Mouse (Mus musculus): ENCODE measurements at regions not wholly inside any gene's neighbourhood (a gene's known extent, or its start where the extent isn't known, plus 50 kb on each side); places are given as distances from the start of the nearest gene placed in this dataset.
A peak's percentile ranks its signal among the peaks of the same experiment; 100 is the strongest.

DNA sequence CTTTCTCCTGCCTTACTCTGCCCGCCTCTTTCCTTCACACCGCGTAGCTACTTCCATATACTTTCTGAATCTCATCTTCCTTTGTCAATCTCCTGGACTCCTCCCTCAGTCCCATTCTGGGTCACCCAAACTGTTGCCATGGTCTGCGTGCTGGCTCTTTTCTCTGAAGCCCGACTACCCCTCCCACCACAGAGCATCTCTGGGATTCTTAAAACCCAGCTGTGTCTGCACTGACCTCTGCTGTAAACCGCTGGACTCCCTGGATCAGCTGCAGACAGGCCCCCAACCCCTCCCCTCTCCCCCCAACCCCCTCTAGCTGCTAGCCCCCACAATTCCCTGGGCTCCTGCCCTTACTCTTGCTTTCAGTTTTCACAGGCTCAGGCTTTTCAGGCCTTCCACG, 136.4 kb downstream of the Fam43a start:
- no peak for DNase-seq (ENCODE audit: low read depth, low spot score)

DNA sequence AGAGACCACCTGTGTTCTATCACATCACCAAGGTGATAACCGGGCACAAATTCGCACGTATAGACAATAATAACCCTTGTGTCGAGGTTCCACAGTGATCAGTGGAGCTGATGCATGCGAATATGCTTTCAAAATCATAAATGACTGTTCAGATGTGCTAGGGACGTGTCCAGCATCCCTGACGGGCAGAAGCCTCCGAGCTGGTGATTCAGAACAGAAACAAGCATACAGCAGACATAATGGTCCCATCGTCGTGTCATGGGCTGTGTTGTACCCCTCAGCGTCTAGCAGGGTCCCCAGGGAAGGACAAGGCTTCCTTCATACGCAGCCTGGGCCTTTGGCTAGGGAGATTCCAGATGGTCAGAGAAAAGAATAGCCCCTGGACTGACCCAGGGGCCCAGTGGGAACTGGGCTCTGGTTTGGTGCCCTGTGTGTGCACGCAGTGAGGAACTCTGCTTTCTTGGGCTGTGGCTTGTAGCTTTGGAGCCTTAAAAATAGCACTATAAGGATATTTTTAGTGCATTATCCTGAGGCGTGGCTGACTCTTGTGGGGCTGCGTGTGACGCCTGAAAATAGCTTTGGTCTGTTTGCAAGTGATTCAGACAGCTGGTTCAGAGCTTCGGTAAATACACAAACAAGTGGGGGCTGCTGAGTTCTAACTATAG, 137.3 kb downstream of the Fam43a start:
- DNase-seq (ENCODE audit: low read depth, low spot score): peak; percentile 77

DNA sequence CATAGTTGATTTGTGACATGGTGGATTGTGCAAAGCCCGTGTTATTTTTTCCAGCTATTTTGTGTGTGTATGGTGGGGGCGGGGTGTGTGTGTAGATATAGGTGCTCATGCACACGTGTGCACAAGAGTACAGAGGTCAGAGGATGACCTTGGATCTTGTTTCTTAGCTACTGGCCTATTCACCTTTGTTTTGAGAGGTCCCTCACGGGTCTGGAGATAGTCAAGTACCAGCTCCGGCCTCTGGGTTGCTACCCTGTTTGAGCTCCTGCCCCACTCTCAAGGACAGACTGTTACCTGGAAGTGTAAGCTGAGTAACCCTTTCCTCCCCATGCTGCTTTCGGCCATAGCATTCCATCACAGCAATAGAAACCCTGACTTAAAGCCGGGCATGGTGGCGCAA, 138.0 kb downstream of the Fam43a start:
- DNase-seq (ENCODE audit: low read depth, low spot score): no peak

DNA sequence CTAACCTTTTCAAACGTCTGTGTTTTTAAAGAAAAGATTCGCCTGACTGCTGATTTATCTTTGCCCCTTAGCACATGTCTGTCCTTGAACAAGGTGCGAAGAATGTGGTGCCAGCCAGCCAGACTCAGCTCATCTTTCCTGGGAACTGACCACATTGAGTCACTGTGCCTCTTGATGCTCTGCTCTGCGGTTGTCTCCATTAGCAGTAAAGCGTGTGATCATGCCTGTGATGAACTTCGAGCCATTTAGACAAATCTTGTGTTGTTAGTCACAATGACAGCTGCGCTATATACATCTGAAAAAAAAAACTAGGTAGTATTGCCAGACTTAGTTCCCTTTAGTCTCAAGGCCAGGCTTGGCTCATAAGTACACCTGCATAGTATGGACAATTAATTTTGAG, 140.1 kb downstream of the Fam43a start:
- DNase-seq (ENCODE audit: low read depth, low spot score): no peak

DNA sequence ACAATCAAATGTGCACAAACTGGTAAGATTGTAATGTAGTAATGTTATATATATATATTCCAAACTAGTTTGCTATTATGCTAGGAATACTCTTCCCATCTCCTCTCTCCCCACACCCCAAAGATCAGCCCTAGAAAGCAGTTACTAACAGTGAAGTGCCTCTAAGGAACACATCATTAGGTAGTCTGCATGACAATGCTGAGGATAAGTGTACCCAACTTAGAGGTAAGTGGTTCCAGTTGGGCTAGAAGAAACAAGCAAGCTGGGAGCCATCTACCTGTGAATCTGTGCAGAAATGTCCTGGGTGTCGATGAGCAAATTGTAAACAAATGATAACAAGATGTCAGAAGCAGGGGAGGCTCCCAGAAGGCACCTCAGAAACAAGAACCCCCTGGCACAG, 141.7 kb downstream of the Fam43a start:
- no peak for DNase-seq (ENCODE audit: low read depth, low spot score)

DNA sequence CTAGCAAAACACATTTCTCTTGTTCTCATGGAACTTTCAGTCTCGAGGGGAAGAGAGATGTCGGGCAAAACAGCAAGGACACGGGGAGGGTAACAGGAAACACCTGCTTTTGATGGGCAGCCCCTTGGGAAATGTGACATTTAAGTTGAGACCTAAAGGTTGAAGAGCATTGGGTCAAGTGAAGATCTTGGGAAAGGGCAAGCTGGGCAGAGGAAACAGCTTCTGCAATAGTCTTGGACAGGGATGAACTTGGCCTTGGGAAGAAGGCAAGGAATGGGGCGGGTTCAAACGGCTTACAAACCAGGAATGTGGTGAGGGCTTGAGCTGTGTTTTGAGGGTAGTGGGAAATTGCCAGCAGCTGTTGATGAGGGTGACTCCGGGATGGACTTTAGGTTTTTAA, 143.0 kb downstream of the Fam43a start:
- no peak for DNase-seq (ENCODE audit: low read depth, low spot score)

DNA sequence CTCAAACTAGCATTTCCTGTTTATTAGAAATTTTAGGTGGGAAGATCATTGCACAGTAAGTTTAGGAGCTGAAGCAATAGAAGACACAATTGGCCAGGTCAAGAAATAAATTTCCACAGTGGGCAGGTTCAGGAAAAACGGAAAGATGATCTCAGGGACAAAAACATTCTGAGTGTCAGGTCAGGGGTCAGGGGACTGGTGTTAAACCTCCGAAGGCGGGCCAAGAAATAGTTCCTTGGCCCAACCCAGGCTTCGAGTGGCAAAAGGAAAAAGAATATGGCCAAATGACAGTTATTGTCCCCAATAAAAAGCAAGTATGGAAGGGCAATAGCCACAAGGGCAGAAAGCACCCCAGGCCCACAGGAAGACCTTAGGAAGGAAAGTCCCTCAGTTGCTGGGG, 144.0 kb downstream of the Fam43a start:
- no peak for DNase-seq (ENCODE audit: low read depth, low spot score)

DNA sequence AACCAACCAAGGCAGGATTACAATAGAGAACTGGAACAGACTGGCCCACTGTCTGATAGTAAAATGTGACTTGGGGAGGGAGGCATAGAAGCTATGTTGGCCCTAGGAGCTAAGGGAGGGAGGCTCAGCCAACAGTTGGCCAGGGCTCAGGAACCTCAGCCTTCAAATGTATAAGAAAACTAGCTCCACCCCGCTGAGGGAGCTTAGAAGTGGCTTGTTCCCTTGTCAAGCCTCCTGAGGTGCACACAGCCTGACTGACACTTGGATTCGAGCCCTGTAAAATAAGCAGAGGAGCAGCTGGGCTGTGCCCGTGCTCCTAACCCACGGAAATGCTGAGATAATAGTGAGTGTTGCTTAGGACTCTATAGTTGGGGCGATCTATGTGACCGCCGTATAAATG, 144.7 kb downstream of the Fam43a start:
- DNase-seq (ENCODE audit: low read depth, low spot score): no peak

DNA sequence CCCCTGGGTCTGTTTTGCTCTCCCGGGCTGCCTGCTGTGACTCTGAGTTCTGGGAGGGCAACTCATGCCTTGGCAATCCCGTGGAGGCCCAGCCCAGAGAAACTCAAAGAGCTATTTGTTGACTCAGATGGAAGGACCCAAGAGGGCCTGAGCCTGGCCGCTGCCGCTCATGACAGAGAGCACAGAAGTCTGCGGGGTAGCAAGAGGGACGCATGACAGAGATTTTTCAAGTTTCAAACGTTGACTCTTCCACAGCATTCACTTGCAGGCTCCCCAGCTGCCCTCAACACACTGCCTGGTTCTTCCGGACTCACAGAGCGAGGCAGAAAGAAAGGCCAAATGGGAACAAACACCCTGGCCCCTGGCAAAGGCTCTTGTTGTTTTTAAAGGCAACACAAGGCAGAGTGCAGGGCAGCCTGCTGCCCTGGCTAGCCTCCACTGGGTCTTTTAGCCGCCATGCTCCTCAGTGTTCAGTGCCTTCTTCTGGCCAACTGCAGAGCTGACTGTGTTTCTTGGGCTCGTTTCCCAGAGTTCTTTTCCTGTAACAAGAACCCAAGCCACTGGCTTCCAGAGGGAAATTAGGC, 146.2 kb downstream of the Fam43a start:
- DNase-seq (ENCODE audit: low read depth, low spot score): peak; percentile 79

DNA sequence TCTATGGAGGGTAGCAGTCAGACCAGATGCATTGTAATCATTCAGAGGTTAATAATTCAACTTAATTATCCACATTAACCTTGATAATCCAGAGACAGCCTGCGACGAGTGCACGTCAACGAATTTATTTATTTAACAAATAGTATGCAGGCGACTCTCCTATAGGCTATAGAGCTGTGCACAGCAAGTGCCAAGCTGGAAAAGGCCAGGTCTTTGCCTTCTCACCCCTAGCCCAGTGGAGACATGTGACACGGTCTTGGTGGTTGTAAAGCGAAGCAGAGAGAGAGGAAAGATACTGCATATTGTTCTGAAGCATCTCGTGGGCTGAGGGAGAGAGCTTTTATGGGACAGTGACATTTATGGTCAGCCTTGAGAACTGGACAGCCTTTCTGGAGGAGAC, 146.7 kb downstream of the Fam43a start:
- no peak for DNase-seq (ENCODE audit: low read depth, low spot score)

DNA sequence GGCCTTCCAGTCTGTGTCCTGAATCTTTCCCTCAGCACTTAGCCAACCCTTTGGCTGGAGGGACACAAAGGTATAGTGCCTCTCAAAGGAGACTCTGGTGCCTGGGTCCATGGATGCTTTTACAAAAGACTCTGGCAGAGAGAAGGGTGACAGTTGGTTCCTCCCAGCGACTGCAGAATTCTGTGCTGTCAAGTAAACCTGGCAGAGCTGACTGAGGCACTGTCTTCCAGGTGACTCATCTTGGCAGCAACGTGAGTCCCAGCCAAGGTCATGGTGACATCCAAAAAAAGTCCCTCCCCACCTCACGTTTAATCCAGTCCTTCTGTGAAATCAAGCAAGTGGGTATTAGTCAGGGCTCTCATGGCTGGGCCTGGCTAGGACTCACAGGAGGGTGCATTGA, 150.3 kb downstream of the Fam43a start:
- no peak for DNase-seq (ENCODE audit: low read depth, low spot score)

DNA sequence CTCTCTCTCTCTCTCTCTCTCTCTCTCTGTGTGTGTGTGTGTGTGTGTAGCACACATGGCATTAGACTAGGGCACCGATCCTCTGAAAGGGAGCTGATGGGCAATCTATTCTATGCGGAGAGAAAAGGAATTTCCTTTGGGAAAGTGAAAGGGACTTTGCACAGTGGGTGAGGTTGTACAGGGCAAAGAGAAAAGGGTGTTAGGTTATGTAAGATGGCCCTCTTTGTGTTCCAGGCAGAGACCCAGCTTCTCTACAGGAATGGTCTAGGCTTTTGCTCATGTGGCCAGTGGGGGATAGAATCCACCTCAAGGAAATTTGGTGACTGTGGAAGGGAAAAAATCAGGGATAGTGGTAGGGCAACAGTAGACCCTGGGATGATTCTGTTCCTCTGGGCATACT, 156.2 kb downstream of the Fam43a start:
- no peak for DNase-seq (ENCODE audit: low read depth, low spot score)

DNA sequence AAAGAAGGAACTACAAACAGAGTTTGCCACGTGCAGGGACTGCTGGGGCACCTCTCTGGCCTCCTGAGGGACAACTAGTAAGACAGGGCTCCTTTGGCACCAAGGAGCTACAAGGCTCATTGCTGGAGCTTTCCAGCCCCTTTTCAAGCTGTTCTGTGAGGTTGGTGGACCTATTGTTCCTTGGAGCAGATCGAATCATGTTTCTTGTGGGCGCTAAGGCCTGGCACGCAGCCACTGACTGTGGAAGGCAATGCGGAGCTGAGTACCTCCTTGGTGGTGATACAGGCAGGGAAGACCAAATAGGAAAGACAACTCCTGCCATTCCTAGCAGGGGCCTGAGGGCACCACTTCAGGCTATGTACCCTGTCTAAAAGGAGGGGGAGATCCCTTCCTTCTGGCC, 157.2 kb downstream of the Fam43a start:
- DNase-seq (ENCODE audit: low read depth, low spot score): no peak

DNA sequence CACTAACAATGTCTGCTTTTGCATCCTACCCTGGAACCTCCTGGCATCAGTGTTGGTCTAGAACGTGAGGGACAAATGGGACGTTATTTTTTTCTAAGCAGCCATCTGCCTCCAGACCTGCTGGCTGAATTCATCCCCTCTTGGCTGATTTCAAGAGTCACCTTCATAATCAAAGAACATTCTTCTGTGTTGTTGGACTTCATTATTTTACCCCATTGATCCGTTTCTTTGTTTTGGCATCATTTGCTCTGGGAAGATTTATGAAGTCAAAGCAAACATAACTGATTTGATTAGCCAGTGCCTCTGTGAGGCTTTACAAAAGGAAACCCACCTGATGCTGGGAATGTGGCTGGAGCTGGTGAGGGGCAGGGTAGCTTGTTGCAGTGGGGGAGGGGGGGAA, 158.0 kb downstream of the Fam43a start:
- no peak for DNase-seq (ENCODE audit: low read depth, low spot score)

DNA sequence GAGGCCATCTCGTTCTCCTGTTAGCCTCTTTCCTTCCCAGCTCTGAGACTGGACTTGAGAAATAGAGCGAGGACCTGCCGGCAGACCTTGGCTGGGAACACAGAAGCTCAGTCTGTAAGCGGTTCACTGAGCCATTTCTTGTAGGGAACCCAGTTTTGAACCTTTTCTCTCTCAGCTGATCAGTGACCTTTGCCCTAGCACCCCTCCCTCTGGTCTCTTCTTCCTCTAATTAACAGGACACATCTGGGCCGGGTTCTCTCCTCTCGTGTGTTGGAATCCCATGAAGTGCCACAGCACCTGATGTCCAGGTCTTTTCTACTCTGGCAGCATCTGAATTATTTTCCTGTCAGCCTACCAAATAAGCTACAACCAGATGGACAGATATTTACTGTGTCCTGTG, 158.5 kb downstream of the Fam43a start:
- no peak for DNase-seq (ENCODE audit: low read depth, low spot score)

DNA sequence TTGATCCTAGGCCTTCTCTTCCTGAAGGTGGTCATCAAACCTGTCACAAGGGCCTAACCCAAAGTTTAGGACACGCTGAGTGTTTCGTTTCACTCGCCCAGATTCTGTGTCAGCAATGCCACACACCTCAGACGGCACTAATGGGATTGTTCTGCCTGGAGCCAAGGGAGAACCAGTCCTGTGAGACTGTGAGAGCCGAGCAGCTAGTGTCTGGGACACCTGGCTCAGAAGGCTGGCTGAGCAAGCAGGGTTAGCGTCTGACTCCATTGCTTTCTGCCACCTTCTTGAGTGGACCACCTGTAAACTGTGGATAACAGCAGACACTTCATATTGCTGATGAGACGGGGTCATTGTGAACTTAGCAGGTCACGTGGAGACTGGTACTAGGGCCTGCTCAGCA, 160.0 kb downstream of the Fam43a start:
- DNase-seq (ENCODE audit: low read depth, low spot score): no peak

DNA sequence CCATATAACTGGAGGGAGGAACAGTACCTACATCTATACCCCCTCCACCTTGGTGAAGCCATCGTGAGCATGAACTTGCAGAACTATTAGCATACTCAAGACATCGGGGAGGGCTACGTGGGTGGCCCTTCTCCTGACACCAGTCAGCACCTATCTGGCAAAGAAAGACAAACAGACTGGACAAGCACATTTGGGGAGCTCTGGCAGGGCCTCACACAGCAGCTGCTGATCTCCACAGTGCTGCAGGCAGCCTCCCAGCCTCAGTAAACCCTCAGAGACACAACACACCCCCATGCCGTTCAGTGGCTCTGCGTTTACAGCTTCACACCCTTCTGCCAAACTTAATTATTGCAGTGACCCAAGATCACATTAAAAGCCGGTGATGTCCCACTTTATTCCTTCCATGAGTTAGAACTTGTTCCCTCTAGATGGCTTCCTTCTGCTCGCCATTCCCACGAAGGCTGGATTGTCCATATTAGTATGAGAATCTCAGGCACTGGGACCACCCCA, 161.7 kb downstream of the Fam43a start:
- DNase-seq (ENCODE audit: low read depth, low spot score): no peak

DNA sequence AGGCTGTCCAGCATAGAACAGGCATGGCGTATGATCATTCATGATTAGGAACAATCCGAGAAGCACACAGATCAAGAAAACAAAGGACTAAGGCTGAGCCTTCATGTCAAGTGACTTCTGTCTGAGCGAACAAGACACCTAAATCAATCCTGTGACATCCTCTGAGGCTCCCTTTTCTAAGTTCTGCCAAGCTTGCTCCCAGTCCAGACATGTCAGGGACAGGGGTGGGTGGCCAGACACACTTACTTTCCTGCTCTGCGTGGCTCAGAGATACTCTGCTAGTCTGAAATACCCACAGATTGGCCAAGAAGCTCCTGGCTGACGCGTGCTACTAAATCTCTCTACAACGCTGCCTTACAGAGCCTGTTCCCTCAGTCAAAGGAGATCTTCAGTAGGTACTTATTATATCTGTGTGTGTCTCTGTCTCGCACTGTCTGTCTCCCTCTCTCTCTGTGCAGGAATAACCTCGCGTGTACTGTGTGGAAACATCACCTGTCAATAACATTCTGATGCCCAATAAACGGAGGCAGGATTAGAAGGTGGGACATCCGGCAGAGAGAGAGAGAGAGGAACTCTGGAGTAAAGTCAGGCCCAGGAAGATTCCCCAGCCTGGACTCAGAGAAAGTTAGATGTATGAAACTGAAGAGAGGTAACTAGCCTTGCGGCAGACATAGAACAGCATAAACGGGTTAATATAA, 163.5 kb downstream of the Fam43a start:
- no peak for DNase-seq (ENCODE audit: low read depth, low spot score)

DNA sequence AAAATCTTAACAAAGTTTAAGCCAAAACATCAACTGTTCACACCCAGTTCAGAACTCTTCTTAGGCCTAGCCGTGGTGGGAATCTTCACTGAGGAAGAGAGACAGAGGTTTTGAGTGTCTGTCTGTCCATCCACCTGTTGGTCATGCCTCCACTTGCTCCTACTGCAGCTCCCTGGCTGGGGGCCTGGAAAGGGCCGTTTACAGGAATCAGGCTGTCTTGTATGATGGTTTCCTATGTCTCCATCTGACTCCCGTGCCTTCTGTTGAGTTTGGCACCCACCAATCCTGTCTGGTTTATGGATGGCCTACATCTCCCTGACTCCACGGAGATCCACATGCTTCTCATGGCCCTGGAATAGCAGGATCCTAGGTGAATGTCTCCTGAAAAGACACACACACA, 166.1 kb downstream of the Fam43a start:
- DNase-seq (ENCODE audit: low read depth, low spot score): no peak

DNA sequence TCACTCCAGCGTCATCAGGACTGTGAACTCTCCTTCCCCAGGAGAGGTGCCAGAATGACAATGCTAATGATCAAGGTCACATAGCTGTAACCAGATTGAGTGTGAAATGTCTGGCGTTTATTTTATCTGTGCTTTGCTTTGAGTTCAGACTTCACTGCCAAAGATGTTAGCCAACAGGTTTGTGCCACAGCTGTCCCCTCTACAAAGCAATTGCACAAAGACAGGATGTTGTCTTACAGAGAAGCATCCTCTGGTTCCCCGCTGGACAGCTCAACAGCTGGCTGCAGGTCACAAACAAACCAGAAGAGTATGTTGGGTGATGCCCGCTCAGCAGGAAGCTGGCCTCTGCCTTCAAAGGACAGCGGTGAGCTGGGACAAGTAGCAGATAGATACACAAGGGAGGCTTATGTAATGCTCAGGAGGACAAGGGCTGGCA, 169.5 kb downstream of the Fam43a start:
- no peak for DNase-seq (ENCODE audit: low read depth, low spot score)

DNA sequence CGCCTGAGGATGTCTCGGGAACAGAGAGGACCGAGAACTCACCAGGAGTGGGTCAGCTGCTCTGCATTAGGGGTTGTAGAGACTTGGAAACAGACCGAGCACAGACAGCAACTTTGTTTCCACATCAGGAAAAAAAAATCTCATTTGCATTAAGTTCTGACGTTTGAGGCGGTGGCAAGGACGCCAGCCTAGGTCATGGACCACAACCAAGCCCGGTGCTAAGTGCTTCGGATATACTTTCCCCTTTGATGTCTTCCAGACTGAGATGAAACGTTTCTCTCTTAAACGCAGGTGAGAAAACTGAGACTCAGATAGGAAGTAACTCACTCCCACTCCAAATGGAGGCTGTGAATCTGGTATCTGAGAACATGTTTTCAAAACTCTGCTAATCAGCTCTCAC, 169.9 kb downstream of the Fam43a start:
- DNase-seq (ENCODE audit: low read depth, low spot score): no peak

DNA sequence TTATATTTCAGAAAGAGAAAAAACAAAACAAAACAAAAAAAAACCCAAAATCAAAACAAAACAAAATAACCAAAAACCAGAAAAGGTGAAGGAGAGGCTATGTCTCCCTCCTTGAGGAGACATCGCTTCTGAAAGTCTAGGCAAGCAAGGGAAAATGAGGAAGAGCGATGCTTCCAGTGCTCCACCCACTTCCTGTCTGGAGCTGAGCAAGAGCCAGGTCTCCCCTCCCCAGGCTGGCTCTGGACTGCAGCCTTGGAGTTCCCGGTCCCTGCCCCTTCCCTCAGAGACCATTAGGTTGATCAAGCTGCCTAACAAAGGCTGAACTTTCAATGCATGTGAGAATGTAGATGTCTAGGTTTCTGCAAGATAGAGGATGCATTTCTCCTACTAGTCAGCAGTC, 173.3 kb downstream of the Fam43a start:
- DNase-seq (ENCODE audit: low read depth, low spot score): no peak

Measured in skeletal muscle tissue, adult 2 months (tissue).